Mouse (Mus musculus): ENCODE results near the gene Tyro3. TPM values are rescaled to one million over a fixed set of nuclear protein-coding genes. Genes with fewer than 3 reads are reported as not detected.

Tyro3 gene
- 0.50 TPM in 2 replicates for total RNA-seq (2017)

- no peak for ATAC-seq (replicated peaks in 1 of 2; ENCODE audit: insufficient read depth in 1 of 2, low FRiP score in 2 of 2, low TSS enrichment in 1 of 2, low read depth in 1 of 2, poor library complexity in 2 of 2, severe bottlenecking in 2 of 2)
Observed at GRCm38 (mm10) chr2:119797279-119797783, at the start of gene Tyro3. TSS of gene Tyro3 (plus strand) at chr2:119797733.

GRCm38 (mm10) chr2:119749260-119749659, 48.3 kb upstream of the Tyro3 start:
- no peak for ATAC-seq (replicated peaks in 1 of 2; ENCODE audit: insufficient read depth in 1 of 2, low FRiP score in 2 of 2, low TSS enrichment in 1 of 2, low read depth in 1 of 2, poor library complexity in 2 of 2, severe bottlenecking in 2 of 2)

GRCm38 (mm10) chr2:119757601-119758100, 39.9 kb upstream of the Tyro3 start:
- no peak for ATAC-seq (replicated peaks in 1 of 2; ENCODE audit: insufficient read depth in 1 of 2, low FRiP score in 2 of 2, low TSS enrichment in 1 of 2, low read depth in 1 of 2, poor library complexity in 2 of 2, severe bottlenecking in 2 of 2)

GRCm38 (mm10) chr2:119758101-119758843, 39.3 kb upstream of the Tyro3 start:
- peak in 1 of 2 experiments; percentile 11; a peak in 1 of 4 replicates for ATAC-seq (replicated peaks in 1 of 2; ENCODE audit: insufficient read depth in 1 of 2, low FRiP score in 2 of 2, low TSS enrichment in 1 of 2, low read depth in 1 of 2, poor library complexity in 2 of 2, severe bottlenecking in 2 of 2)

GRCm38 (mm10) chr2:119758844-119759835, 38.4 kb upstream of the Tyro3 start:
- peak; percentile 18 to 46; a peak in 2 of 4 replicates for ATAC-seq (replicated peaks in 1 of 2; ENCODE audit: insufficient read depth in 1 of 2, low FRiP score in 2 of 2, low TSS enrichment in 1 of 2, low read depth in 1 of 2, poor library complexity in 2 of 2, severe bottlenecking in 2 of 2)

- no peak for ATAC-seq (replicated peaks in 1 of 2; ENCODE audit: insufficient read depth in 1 of 2, low FRiP score in 2 of 2, low TSS enrichment in 1 of 2, low read depth in 1 of 2, poor library complexity in 2 of 2, severe bottlenecking in 2 of 2)
Observed at GRCm38 (mm10) chr2:119760251-119760650, 37.3 kb upstream of the Tyro3 start, which contains the start of gene Ltk. TSS of gene Ltk (minus strand) at chr2:119760431.

- no peak for ATAC-seq (replicated peaks in 1 of 2; ENCODE audit: insufficient read depth in 1 of 2, low FRiP score in 2 of 2, low TSS enrichment in 1 of 2, low read depth in 1 of 2, poor library complexity in 2 of 2, severe bottlenecking in 2 of 2)
Observed at GRCm38 (mm10) chr2:119762276-119762675, 35.3 kb upstream of the Tyro3 start.

GRCm38 (mm10) chr2:119763924-119764323, 33.6 kb upstream of the Tyro3 start:
- ATAC-seq (replicated peaks in 1 of 2; ENCODE audit: insufficient read depth in 1 of 2, low FRiP score in 2 of 2, low TSS enrichment in 1 of 2, low read depth in 1 of 2, poor library complexity in 2 of 2, severe bottlenecking in 2 of 2) = no peak

GRCm38 (mm10) chr2:119767246-119767645, 30.3 kb upstream of the Tyro3 start:
- no peak for ATAC-seq (replicated peaks in 1 of 2; ENCODE audit: insufficient read depth in 1 of 2, low FRiP score in 2 of 2, low TSS enrichment in 1 of 2, low read depth in 1 of 2, poor library complexity in 2 of 2, severe bottlenecking in 2 of 2)

- peak; percentile 97 to 99 for ATAC-seq (replicated peaks in 1 of 2; ENCODE audit: insufficient read depth in 1 of 2, low FRiP score in 2 of 2, low TSS enrichment in 1 of 2, low read depth in 1 of 2, poor library complexity in 2 of 2, severe bottlenecking in 2 of 2)
Observed at GRCm38 (mm10) chr2:119787206-119787883, 10.2 kb upstream of the Tyro3 start, which contains the start of gene Rpap1. TSS of gene Rpap1 (minus strand) at chr2:119787537.

GRCm38 (mm10) chr2:119789996-119790395, 7.5 kb upstream of the Tyro3 start:
- no peak for ATAC-seq (replicated peaks in 1 of 2; ENCODE audit: insufficient read depth in 1 of 2, low FRiP score in 2 of 2, low TSS enrichment in 1 of 2, low read depth in 1 of 2, poor library complexity in 2 of 2, severe bottlenecking in 2 of 2)

GRCm38 (mm10) chr2:119798246-119798927, 854 bp downstream of the Tyro3 start:
- peak; percentile 23 to 29; a peak in 1 of 4 replicates for ATAC-seq (replicated peaks in 1 of 2; ENCODE audit: insufficient read depth in 1 of 2, low FRiP score in 2 of 2, low TSS enrichment in 1 of 2, low read depth in 1 of 2, poor library complexity in 2 of 2, severe bottlenecking in 2 of 2)

GRCm38 (mm10) chr2:119799181-119799960, 1.8 kb downstream of the Tyro3 start:
- ATAC-seq (replicated peaks in 1 of 2; ENCODE audit: insufficient read depth in 1 of 2, low FRiP score in 2 of 2, low TSS enrichment in 1 of 2, low read depth in 1 of 2, poor library complexity in 2 of 2, severe bottlenecking in 2 of 2) = no peak

- no peak for ATAC-seq (replicated peaks in 1 of 2; ENCODE audit: insufficient read depth in 1 of 2, low FRiP score in 2 of 2, low TSS enrichment in 1 of 2, low read depth in 1 of 2, poor library complexity in 2 of 2, severe bottlenecking in 2 of 2)
Observed at GRCm38 (mm10) chr2:119799961-119800550, 2.5 kb downstream of the Tyro3 start.
